Mouse (Mus musculus) thymus, adult 18-20 months (tissue): ENCODE measurements at regions not wholly inside any gene's neighbourhood (a gene's known extent, or its start where the extent isn't known, plus 50 kb on each side); places are given as distances from the start of the nearest gene placed in this dataset.

Experiments used
- DNase-seq, 2 experiments: peaks; one replicate each; pipeline ENCODE4 v3.0.0; 2022; ENCODE audit warnings: mixed read lengths in 2 of 2

DNA sequence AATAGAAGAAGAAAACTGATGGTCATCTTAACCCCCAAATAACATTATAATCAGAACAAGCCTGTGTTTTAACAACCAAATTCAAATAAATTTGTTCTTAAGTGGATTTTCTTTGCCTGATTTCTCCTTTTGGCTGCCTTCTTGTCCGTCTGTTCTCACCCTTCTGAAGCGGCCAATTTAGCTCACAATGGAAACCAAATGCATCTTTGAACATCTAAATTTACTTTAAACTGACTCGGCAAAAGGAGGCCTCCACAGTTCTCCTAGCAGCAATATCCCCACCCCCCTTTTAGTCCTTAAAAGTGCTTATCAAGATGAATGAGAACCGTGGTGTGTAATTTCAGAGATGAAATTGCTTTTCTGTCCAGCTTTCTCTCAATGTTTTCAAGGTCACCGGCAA is 389.6 kb upstream of the Adamts16 start:
- no peak for DNase-seq

DNA sequence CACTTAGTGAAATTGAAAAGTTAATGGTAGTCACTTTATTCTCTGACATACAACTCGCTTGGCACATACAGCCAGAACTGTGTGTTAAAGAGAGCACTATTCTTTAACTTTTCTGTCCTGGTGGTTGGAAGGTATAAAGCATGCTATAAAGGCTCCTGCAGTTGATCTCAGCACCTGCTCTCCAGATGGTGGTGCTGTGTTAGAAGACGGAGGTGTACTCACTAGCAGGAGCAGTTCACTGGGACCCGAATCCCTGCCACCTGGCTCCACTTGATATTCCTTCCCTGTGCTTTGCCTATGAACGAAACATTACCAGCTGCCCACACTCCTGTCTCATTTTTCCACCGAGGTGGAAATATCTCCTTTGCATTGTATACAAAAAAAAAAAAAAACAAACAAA is 373.2 kb upstream of the Adamts16 start:
- DNase-seq, result no peak

DNA sequence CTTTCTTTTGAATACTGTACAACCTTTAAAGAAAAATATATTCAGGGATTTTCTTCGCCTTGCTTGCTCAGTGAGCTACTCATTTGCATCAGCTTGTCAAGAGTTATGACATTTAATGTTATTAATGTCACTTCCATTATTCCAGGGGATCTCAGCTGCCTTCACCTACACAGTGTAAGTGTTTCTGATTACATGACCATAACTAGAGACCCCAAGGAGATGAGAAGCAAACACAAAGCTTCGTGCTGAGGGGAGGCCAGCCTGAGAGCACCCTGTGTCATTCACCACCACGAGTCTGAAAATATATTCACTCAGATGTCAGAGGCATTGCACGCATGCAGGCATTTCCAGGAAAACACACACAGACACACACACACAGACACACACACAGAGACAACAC is 369.8 kb upstream of the Adamts16 start:
- no peak for DNase-seq

DNA sequence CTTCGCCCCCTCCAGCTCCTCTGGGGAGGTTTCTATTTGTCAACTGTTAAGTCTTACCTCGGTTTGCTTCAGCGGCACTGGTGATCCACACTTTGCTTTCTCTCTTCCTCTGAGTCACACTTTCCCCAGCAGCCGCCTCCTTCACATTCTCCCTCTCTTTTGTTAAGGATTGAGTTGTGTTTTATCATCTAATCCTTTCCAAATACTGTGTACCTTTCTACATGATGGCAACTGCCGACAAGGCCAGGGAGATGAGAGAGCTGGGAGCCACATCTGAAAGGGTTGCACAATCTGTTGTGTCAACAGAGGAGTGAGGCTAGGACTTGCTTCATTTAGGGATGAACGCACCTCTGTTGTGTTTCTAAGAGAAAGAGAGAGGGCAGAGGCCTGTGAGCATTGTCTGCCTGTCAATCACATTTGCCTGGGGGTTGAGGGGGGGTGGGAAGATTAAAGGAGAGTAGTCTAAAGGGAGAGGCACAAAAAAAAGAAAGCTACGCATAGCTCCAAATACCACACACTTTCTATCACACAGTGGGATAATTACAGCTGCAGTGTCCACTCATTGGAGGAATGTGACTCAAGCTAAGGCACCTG is 369.1 kb upstream of the Adamts16 start:
- DNase-seq, result no peak

DNA sequence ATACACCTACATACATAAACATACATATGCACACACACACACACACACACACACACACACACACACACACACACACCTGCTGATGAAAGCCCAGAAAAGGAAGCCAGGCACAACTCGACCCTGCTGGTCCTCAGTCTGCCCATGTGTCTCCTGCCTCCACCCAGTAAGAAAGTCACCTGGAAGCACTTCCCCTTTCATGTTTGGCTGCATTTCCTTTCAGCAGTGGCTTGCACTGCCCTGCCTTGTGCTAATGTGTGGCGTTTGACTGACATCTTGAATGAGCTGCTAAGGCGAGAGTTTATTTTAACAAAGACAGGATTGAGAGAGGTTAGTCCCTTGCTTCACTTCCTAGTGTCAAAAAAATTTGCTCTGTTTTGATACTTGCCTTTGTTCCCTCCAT is 364.1 kb upstream of the Adamts16 start:
- DNase-seq, result no peak

DNA sequence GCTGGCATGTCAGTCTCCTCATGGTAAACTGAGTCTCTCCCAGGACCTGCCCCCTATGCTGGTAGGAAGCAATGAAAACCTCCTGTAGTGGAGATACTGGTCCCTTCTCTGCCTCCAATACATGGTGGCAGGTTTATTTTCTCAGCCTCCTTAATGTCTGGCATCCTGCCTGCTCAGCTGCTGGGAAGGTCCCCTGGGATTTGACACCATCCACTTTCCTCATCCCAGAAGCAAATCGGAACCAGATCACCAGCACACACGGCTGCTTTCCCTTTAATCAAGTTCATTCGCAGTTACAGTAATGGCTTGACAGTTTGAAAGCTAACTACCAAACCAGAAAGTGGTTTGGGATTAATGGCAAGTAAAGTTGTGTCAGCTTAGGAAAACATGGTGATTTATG is 359.0 kb upstream of the Adamts16 start:
- DNase-seq, result no peak

DNA sequence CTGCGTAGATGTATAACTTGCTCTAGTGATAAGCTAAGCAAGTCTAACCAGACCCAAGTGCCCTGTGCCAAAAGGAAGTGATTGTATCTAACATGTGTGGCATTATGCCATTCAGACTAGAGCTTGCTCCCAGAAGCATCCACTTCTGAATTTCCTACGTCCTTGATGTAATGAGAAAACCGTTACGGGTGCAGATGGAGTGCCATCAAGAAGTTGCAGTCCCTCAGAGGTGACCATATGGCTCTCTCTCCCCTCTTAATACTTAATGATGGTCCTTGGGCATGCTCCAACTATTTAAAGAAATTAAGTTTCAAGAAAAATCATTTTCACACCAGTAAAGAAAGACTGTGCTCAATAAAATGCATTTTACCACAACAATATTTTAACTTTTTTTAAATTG is 354.1 kb upstream of the Adamts16 start:
- DNase-seq, result no peak

DNA sequence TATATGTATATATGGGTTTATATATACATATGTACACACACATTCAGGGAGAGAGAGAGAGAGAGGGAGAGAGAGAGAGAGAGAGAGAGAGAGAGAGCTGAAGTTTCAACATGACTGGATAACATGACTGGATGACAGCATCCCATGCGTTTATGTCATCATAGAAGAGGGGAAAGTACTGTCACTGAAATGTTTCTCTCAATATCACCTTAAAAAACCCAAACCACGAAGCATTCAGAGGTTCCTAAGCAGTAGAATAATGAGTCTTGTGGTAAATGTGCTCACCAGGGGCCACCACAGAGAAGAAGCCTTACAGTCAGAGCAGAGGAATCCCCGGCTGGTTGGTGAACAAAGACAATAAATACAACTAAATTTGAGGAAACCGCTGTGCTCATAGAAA is 342.9 kb upstream of the Adamts16 start:
- DNase-seq, result no peak

DNA sequence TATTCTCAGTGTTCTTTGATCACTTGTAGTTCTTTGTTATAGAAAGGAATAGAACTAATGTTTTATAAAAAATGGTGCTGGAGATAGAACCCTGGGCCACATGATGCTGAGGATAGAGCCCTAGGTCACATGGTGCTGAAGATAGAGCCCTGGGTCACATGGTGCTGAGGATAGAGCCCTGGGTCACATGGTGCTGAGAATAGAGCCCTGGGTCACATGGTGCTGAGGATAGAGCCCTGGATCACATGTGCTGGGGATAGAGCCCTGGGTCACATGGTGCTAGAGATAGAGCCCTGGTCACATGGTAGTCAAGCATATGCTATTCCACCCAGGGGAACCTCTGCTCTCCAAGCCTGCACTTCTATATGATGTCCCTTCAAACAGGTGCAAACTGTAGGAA is 337.5 kb upstream of the Adamts16 start:
- DNase-seq, result no peak

DNA sequence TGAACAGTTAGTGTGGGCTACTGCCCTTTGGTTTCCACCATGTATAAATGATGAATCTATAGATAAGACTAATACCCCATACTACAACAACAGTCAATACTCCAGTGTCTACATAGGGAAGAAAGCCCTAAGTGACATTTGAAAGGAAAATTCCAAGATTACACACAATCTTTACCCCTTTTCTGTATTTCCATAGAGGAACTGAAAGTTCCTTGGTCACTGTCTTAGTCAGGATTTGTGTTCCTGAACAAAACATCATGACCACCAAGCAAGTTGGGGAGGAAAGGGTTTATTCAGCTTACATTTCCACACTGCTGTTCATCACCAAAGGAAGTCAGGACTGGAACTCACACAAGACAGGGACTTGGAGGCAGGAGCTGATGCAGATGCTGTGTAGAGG is 332.7 kb upstream of the Adamts16 start:
- no peak for DNase-seq

DNA sequence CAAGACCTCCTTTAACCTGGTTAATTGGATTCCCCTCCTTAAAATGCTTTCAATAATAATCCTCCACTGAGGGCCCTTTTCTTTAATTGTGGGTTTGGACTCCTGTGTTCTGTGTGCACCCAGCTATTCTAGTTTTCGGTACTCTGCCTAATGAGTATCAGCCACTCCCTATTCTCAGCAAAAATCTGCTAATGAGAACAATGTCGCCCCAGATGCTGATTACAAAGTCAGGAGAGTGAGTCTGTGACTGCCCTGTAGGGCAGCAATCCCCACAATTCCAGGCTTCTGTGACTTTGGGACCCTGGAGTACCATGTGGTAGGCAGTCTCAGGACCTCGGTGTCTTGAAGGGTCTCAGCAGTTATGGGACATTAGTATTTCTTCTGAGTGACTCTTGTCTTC is 324.6 kb upstream of the Adamts16 start:
- no peak for DNase-seq

DNA sequence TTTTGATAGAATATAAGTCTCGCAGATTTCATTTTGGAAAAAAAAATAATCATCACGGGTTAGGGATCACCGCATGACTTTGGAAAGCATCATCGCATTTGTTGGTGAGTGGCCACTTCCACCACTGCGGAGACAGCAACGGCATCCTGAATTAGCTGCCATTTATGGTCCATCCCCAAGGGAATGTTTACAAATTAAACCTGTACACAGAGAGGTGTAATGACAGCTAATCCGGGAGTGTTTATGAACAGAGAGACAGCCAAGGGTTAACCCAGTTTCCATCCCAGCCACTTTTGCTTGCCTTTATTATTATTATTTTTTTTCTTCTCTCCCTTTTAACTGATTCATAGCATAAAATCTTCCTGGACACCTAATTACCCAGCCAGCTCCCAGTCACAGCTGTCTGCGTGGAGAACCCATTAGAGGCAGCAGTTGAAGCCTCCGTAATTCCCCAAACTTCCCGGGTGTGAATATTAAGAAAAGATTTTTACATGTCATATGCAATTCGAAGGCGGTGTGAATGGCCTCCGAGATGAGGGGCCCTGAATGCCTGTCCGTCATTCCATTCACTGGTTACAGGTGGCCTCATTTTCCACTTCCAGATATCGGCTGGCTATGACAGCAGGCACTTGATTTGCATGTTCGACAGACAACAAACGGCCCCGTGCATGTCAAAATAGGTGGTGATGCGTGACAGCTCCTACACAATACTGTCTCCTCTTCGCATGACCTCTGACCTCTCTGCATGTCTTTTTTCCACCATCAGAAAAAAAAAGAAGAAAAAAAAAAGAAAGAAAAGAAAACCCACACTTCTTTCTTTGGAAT is 323.7 kb upstream of the Adamts16 start:
- DNase-seq, result no peak

DNA sequence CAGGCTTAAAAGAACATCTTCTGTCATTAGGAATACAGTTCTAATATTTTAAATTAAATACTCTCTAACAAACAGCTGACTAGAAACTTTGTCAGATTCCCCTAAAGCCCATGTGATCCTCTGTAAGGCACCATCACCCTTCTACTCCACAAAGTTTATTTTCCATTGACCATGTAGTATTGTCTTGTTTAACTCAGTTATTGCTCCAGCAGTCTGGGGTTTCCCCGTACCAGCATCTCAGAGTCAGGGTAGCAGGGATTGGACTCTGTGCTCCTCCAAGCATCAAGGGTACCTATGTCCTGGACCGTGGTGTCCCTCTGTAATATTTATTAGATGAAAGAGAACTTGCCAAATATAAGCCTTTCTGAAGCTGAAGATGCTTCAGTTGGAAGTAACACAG is 322.4 kb upstream of the Adamts16 start:
- no peak for DNase-seq

DNA sequence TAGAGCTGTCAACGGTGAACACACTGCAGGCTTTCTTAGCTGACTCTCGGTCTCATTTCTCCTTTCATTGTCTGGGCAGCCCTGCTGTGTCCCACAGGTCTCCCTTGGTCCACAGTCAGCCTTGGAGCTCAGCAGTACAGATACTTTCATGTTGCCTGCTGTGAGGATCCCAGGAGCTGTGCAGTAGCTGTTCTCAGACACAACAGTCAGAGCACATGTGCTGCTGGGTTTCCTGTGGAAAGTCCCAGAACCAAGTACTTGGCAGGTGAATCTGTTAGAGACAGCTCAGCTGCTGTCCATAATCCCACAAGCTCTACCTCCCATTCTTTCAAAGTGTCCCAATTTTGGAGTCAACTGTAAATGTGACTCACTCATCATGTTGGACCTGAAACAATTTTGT is 321.3 kb upstream of the Adamts16 start:
- no peak for DNase-seq

DNA sequence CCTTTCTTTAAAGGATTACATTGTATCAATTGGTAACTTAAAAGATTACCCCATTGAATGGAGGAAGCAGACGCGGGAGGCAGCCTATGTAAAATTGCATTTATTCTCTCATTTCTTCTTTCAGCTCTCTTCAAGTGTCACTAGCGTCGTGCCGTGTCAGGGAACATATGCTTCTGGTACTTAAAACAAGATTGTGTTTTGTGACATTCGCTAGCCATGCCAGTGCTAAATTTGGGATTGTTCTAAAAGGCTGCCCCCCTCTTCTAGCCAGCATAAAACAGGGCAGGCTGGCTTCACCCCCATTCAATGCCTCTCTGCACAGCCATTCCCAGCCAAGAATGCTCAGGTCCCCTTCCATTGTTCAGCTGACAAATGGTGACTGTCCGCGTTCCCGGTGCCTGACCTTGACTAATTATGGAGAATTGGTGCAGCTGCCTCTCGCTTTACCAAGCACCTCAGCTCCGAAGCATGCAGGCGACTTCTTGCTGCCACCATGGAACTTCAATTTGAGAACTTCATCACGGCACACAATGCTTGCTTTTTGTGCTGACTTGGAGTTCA is 316.8 kb upstream of the Adamts16 start:
- DNase-seq, result no peak

DNA sequence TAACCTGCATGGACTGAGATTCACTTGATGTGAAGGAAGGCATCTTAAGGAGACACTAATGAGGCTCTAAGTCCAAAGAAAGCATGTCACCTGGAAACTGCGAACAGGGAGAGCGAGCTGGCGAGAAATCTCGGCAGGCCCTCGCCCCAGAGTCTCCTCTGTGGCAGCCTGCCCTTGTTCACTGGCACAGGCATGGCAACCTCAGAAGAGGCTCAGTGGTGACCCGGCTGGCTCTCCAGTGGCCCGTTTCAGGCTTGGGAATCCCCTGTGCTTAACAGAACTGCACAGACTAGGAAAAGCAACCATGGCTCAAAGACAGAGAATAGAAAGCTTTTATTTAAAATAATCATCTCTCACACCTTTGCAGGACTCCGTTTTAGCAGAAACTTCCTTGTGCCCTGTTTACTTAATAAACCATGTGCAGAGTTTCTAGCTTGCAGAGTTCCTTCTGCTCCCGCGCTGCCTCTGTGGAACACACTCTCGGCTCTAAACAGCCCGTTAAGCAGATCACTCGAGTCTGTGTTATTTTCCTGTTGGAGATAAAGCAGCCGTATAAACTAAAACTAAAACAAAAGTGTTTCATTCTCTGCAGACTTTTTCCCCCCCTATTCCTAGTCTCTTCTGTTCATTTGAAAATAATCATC is 316.2 kb upstream of the Adamts16 start:
- DNase-seq, result no peak

DNA sequence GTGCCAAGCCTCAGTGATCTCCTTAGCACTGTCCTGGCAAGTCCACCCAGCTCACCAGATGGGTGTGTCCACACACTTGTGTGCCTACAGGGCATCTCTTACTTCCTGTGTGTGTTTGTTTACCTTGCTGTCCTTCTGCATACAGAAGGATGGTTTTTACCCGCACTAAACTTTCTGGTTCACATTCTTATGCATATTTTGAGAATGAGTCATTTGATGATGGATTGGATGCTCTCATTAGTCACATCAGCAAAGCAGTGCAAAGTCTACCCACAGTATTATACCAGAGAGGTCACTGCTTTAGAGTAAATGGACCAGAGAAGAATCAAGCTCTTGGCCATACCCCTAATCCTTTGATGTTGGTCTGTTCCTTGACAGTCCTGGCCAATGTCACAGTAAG is 308.5 kb upstream of the Adamts16 start:
- no peak for DNase-seq

DNA sequence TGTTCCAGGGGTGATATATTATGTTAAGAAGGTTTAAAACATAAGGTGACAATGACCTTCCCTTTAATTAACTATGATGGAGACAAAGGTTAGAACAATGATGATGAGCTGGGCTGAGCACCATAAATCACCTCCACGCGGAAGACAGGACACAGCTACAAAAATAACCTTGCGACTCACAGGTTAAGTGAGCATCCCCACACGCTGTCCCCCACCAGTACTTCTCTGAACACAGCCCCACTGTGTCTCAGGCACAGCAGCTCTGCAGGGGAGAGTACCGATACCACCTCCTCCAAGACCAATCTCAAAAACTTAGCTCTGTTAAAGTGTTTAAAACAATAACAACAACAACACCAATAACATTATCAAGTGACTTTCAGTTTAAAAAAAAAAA is 307.7 kb upstream of the Adamts16 start:
- DNase-seq, result no peak

DNA sequence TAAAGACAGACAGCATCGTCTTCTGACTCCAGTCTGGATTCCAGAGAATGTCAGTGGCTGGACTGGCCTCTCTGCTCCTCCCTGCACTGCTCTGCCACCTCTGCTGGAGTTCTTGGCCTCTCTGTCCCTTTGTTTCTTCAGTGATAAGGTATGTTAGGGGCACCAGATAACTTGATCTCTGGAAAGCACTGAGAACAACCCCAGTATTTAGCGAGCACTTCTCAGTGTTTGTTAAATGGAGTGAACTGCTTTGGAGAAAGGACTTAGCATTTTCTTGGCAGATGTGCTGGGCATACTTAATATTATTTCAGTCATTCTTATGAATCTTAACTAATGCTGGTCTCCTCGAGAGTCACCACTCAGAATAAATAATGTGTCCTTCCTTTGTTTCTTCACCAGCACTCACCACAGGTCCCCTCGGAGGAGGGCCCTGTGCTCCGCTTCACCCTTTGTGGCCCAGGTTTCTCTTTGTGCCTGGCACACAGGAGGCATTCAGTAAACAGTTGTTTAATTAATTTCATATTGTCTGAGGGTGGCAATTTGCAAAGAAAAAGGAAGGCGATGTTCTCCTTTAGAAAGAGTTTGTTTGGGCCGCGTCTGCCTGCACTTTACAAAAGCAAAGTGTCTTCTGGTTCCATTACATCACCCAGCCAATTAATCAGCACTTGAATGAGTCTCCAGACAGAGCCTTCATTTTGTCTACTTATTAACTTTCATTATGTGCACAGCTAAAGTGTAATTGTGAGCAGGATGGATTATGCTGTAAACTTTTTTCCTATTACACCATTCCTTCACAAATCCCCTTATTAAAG is 307.1 kb upstream of the Adamts16 start:
- no peak for DNase-seq

DNA sequence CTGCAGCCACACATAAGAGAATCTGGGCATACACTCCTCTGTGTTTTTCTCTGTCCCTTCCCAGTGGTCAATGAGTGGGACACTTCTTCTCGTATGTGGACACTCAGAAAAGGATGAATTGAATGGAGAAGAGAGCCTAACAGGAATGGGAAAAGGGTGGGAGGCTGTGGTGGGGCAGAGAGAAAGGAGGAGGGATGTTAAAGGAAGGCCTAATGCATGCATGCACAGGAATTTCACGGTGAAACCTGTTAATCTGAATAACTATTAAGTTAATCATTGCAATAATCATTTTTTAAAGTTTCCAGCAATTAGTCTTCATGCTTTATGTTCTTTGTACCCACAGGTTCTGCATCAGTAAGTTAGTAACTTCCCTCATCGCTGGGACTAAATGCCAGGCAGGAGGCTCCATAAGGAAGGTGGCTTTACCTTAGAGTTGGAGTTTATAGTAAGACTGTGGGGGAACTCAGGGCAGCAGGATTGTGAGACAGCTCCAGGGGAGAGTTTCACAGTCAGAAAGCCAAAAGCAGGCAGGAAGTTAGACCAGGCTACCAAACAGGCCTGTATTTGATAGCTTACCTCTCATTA is 305.3 kb upstream of the Adamts16 start:
- DNase-seq, result no peak

DNA sequence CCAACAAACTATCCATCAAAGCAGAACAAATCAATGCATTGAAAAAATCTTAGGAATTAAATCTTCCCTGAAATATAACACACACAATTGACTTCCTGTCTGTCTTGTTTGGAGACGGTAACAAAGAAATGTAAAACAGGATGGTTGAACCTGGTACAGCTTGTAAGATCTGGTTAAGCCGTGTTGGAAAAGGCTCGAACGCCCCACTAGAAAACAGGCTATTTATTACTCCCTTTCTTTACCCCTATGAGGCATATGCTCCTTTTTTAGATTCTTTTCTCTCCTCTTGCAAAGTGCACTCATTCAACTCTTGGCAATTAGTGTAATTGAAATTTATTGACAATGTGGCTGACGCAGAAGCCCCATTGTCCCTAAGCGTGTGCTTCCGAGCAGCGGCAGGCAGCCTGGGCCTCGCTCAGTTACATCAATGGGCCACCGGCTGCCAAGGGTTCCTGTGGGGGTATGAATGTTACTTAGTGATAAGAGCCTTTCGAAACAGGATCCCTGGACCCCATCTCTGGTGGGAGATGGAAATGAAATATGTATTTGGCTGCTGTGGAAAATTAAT is 297.2 kb upstream of the Adamts16 start:
- DNase-seq, result no peak

DNA sequence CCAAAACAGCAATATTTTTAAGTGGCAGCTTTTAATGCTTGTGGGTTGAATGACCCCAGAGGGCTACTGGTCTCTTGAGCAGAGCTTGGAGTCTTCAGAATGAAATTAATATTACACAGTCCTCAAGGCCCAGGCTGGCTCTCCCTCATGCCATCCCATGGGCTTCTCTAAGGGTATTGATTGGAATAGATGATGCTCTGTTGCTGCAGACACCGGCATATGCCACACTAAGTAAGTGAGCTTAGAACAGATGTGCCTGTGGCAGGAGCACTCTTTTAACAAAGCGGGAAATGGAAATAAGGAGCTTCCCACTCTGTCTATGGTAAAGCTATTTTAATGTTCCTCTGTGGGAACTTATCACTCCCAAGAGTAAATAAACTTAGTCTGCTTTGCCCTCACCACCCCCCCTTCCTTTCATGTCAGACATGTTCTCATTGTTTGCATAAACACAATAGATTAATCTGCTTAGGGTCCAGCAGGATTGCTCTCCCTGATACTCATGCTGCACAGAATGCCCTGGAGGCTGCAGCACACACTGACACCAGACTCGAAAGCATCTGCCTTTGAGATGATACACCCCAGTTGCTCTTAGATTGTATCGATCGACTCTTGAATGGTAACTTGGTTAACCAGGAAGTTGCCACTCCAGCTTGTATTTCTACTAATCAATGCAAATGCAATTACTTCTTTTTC is 294.5 kb upstream of the Adamts16 start:
- no peak for DNase-seq
